In genomic region chr10:53378296-53378695, GRCm38 (mm10) we compare ENCODE assay signal across 9 mouse cellular contexts. TPM values are rescaled to one million over a fixed set of nuclear protein-coding genes. Genes with fewer than 3 reads are reported as not detected.
A peak's percentile ranks its signal among the peaks of the same experiment; 100 is the strongest.
DNase-seq lines count a peak whose midpoint lies in the region; ATAC-seq lines count a peak whose summit lies in the region.
"Had no signal": no experiment of that assay in that cellular context is flagged by ENCODE, and none has a peak within 500 bp of the region (broad histone marks: within the 10 kb centered on the region; RNA-seq: fewer than 3 reads in every experiment).

No protein-coding gene starts in this region.

- H3K4me2 ChIP-seq in kidney, embryonic 14.5 days (replicated peaks; ENCODE audit: low read depth, low read length) = peak overlapping the region; percentile 74
- peak overlapping the region; percentile 66 for H3K4me2 ChIP-seq in embryonic facial prominence, embryonic 14.5 days (ENCODE audit: low read depth, low read length)
- H3K4me2 ChIP-seq in hindbrain, embryonic 16.5 days (ENCODE audit: low read length) = peak overlapping the region; percentile 52
- peak overlapping the region; percentile 70 for H3K4me2 ChIP-seq in midbrain, embryonic 13.5 days (replicated peaks)

- ATAC-seq in kidney, embryonic 14.5 days (ENCODE audit: low FRiP score, low TSS enrichment) = no peak
- no peak for ATAC-seq in embryonic facial prominence, embryonic 14.5 days (ENCODE audit: low read depth)
- no peak for ATAC-seq in hindbrain, embryonic 16.5 days
- ATAC-seq in midbrain, embryonic 13.5 days = no peak
- no peak for ATAC-seq in inflammation-experienced regulatory T-cells, adult 6 months

- H3K36me3 ChIP-seq in kidney, embryonic 14.5 days (ENCODE audit: control insufficient read depth, insufficient read depth, low read length) = no peaks in the 10 kb centered on the region
- no peaks in the 10 kb centered on the region for H3K36me3 ChIP-seq in embryonic facial prominence, embryonic 14.5 days (ENCODE audit: control insufficient read depth, insufficient read depth, low read length)
- no peaks in the 10 kb centered on the region for H3K36me3 ChIP-seq in hindbrain, embryonic 16.5 days (ENCODE audit: control insufficient read depth, insufficient read depth, low read length)
- H3K36me3 ChIP-seq in midbrain, embryonic 13.5 days = no peaks in the 10 kb centered on the region
- H3K36me3 ChIP-seq: G1E had no signal

- H3K27ac ChIP-seq in kidney, embryonic 14.5 days (ENCODE audit: low read depth, low read length) = no peak overlapping the region
- H3K27ac ChIP-seq in embryonic facial prominence, embryonic 14.5 days (replicated peaks; ENCODE audit: low read depth, low read length) = no peak overlapping the region
- no peak overlapping the region for H3K27ac ChIP-seq in hindbrain, embryonic 16.5 days (ENCODE audit: low read depth, low read length)
- no peak overlapping the region for H3K27ac ChIP-seq in midbrain, embryonic 13.5 days

- H3K9me3 ChIP-seq in kidney, embryonic 14.5 days (ENCODE audit: control insufficient read depth, low read length) = no peaks in the 10 kb centered on the region
- no peaks in the 10 kb centered on the region for H3K9me3 ChIP-seq in embryonic facial prominence, embryonic 14.5 days (ENCODE audit: control insufficient read depth, low read length)
- peaks cover 1% of the 10 kb centered on the region; the same call in 1 of the 2 replicates for H3K9me3 ChIP-seq in hindbrain, embryonic 16.5 days (ENCODE audit: control insufficient read depth, low read length)
- H3K9me3 ChIP-seq in midbrain, embryonic 13.5 days = no peaks in the 10 kb centered on the region

- DNase-seq in kidney, postnatal 25 days = no peak
- no peak for DNase-seq in embryonic facial prominence, embryonic 14.5 days (ENCODE audit: low spot score)
- no peak for DNase-seq in B cell, adult 2 months
- no peak for DNase-seq in layer of hippocampus, adult 9-10 months (ENCODE audit: low spot score)

- H3K4me3 ChIP-seq in kidney, embryonic 14.5 days (ENCODE audit: low read length) = peak overlapping the region; percentile 91
- peak overlapping the region; percentile 95 for H3K4me3 ChIP-seq in embryonic facial prominence, embryonic 14.5 days (ENCODE audit: low read depth, low read length)
- H3K4me3 ChIP-seq in hindbrain, embryonic 16.5 days (ENCODE audit: low read length) = peak overlapping the region; percentile 92
- H3K4me3 ChIP-seq in midbrain, embryonic 13.5 days (replicated peaks) = peak overlapping the region; percentile 93

- peak overlapping the region; percentile 96; the same call in 1 of the 2 replicates for H3K9ac ChIP-seq in kidney, embryonic 14.5 days (ENCODE audit: low read depth, low read length)
- peak overlapping the region; percentile 98; the same call in 1 of the 2 replicates for H3K9ac ChIP-seq in embryonic facial prominence, embryonic 14.5 days (ENCODE audit: low read depth, low read length)
- H3K9ac ChIP-seq in hindbrain, embryonic 16.5 days (ENCODE audit: low read depth, low read length) = no peak overlapping the region
- H3K9ac ChIP-seq in midbrain, embryonic 13.5 days (replicated peaks) = peak overlapping the region; percentile 98

- WGBS in kidney, embryonic 14.5 days = 75% methylated on average over 6 of the region's 6 CpGs
- 61% methylated on average over 6 of the region's 6 CpGs for WGBS in embryonic facial prominence, embryonic 14.5 days
- WGBS in hindbrain, embryonic 16.5 days = 74% methylated on average over 6 of the region's 6 CpGs
- 84% methylated on average over 6 of the region's 6 CpGs for WGBS in midbrain, embryonic 13.5 days

- H3K4me1 ChIP-seq in kidney, embryonic 14.5 days (ENCODE audit: control insufficient read depth, insufficient read depth, low read length) = peaks cover 9% of the 10 kb centered on the region; the same call in 1 of the 2 replicates
- peaks cover 16% of the 10 kb centered on the region for H3K4me1 ChIP-seq in embryonic facial prominence, embryonic 14.5 days (ENCODE audit: control insufficient read depth, insufficient read depth, low read length)
- H3K4me1 ChIP-seq in hindbrain, embryonic 16.5 days (ENCODE audit: control insufficient read depth, insufficient read depth, low read depth, low read length) = peaks cover 7% of the 10 kb centered on the region
- peaks cover 24% of the 10 kb centered on the region for H3K4me1 ChIP-seq in midbrain, embryonic 13.5 days (replicated peaks)

- no peaks in the 10 kb centered on the region for H3K27me3 ChIP-seq in kidney, embryonic 14.5 days (ENCODE audit: control insufficient read depth, insufficient read depth, low read length)
- H3K27me3 ChIP-seq in embryonic facial prominence, embryonic 14.5 days (replicated peaks; ENCODE audit: control insufficient read depth, insufficient read depth, low read length) = no peaks in the 10 kb centered on the region
- H3K27me3 ChIP-seq in hindbrain, embryonic 16.5 days (replicated peaks; ENCODE audit: control insufficient read depth, insufficient read depth, low read length) = no peaks in the 10 kb centered on the region
- no peaks in the 10 kb centered on the region; the same call in 1 of the 2 replicates for H3K27me3 ChIP-seq in midbrain, embryonic 13.5 days

RNA-seq across cellular contexts. Expression of gene Cep85l, which starts 1.5 kb away (rescaled TPM):
- polyA plus RNA-seq in kidney, embryonic 14.5 days (2014; fragmentation: Nextera tagmentation; extraction: Ambion mirVana) = 6.5 and 7.7 TPM in 2 replicates
- 6.9 and 7.3 TPM in 2 replicates for polyA plus RNA-seq in embryonic facial prominence, embryonic 14.5 days (2014; fragmentation: Nextera tagmentation; extraction: Ambion mirVana)
- polyA plus RNA-seq in hindbrain, embryonic 16.5 days (2015; fragmentation: Nextera tagmentation; extraction: Ambion mirVana) = 3.9 and 4.4 TPM in 2 replicates
- polyA plus RNA-seq in midbrain, embryonic 13.5 days (2015; fragmentation: Nextera tagmentation; extraction: Ambion mirVana) = 5.1 and 5.6 TPM in 2 replicates
- polyA plus RNA-seq in inflammation-experienced regulatory T-cells, adult 6 months (2017; shearing (Covaris generic)) = 1 to 10 TPM; 1.6 to 3.4 (median 2.6) TPM
- polyA plus RNA-seq: G1E had no signal

RNA-seq across cellular contexts. Expression of gene Pln, which starts 40.8 kb away (rescaled TPM):
- 1.6 TPM in 2 replicates for polyA plus RNA-seq in kidney, embryonic 14.5 days (2014; fragmentation: Nextera tagmentation; extraction: Ambion mirVana)
- 1.1 and 1.3 TPM in 2 replicates for polyA plus RNA-seq in embryonic facial prominence, embryonic 14.5 days (2014; fragmentation: Nextera tagmentation; extraction: Ambion mirVana)
- 0.44 and 1.2 TPM in 2 replicates for polyA plus RNA-seq in hindbrain, embryonic 16.5 days (2015; fragmentation: Nextera tagmentation; extraction: Ambion mirVana)
- 1.0 and 1.5 TPM in 2 replicates for polyA plus RNA-seq in midbrain, embryonic 13.5 days (2015; fragmentation: Nextera tagmentation; extraction: Ambion mirVana)
- 1 to 10 TPM; 1.9 to 3.4 (median 2.8) TPM for polyA plus RNA-seq in inflammation-experienced regulatory T-cells, adult 6 months (2017; shearing (Covaris generic))
- polyA plus RNA-seq: G1E had no signal
